Mouse (Mus musculus): Measurements from ENCODE around the gene Pdcl3. TPM values are rescaled to one million over a fixed set of nuclear protein-coding genes. Genes with fewer than 3 reads are reported as not detected.

Pdcl3 gene
- 11.2 and 15.3 TPM in 2 replicates for polyA plus RNA-seq (2012; ENCODE audit: low replicate concordance)

DNA sequence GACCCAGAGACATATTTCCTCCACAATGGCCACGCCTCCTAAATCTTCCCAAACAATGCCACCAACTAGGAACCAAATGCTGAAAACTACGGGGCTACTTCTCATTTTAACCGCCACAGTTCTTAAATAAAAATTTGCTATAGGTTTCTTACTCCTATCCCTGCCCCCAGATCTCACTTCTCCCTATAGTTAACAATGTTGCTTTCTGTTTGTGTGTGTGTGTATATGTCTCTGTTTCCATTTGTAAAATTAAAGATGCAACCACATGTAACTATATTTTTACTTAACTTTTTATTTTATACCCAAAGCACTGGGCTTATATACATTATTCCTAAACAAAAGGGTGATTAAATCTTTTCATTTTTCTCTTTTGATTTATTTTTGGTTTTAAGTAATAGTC lies at the start of gene Pdcl3:
Gene Pdcl3 (plus strand): TSS at position 301 of the 400 bp plus-strand sequence.

DNA sequence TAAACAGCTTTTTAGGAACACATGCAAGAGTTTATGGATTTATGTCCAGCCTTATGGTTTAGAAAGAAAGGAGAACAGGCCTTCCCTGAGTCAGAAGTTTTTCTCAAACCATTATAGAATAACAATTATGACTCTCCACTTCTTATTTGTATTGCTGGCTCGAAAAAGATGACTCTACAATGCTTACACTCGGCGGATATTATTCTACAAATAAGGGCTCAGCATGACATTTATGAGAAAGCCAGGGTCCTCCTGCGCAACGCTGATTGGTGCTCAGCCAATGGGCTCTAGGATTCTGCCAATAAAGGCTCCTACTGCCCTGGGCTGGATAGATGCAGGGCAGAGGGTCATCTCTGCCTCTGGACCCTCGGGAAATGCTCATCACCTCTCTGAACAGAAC lies 46.6 kb upstream of the Pdcl3 start, which contains the start of gene Nms:
Gene Nms (plus strand): TSS at position 301 of the 400 bp plus-strand sequence.

Other genes with a start within 250 kb of the Pdcl3 start
- gene Lonrf2, start 148.9 kb upstream of the Pdcl3 start, polyA plus RNA-seq (2012; ENCODE audit: low replicate concordance) = 0.28 and 0.44 TPM in 2 replicates
- 0.48 and 0.56 TPM in 2 replicates for gene Chst10, start 87.4 kb upstream of the Pdcl3 start, polyA plus RNA-seq (2012; ENCODE audit: low replicate concordance)
- gene Nms, start 46.5 kb upstream of the Pdcl3 start, polyA plus RNA-seq (2012; ENCODE audit: low replicate concordance) = not detected in 2 replicates
- gene Npas2, start 208.1 kb downstream of the Pdcl3 start, polyA plus RNA-seq (2012; ENCODE audit: low replicate concordance) = 0.56 TPM in 1 of 2 replicates, not detected in the other